In genomic region chr2:30578006-30578405, GRCm38 (mm10) we compare ENCODE assay signal across 26 mouse cellular contexts. TPM values are rescaled to one million over a fixed set of nuclear protein-coding genes. Genes with fewer than 3 reads are reported as not detected.
DNase-seq lines count a peak whose midpoint lies in the region; ATAC-seq and TF ChIP-seq lines count a peak whose summit lies in the region.
"Had no signal": no experiment of that assay in that cellular context is flagged by ENCODE, and none has a peak within 500 bp of the region (broad histone marks: within the 10 kb centered on the region; RNA-seq: fewer than 3 reads in every experiment).

No protein-coding gene starts in this region.

- 56% methylated on average over 2 of the region's 2 CpGs for WGBS in midbrain, embryonic 14.5 days

- H3K9ac ChIP-seq in ES-Bruce4 (ENCODE audit: low read depth, poor library complexity, severe bottlenecking) (peak overlapping the region; percentile 24; the same call in 1 of the 2 replicates), ES-E14 (ENCODE audit: insufficient read depth, low read depth, low read length, poor library complexity, severe bottlenecking) (peak overlapping the region; percentile 54; the same call in 1 of the 2 replicates)
- no peak overlapping the region for H3K9ac ChIP-seq in midbrain, embryonic 14.5 days (replicated peaks; ENCODE audit: low read length)
- H3K9ac ChIP-seq: embryonic facial prominence, embryonic 13.5 days; embryonic facial prominence, embryonic 15.5 days; forebrain, embryonic 12.5 days had no signal

- no peaks in the 10 kb centered on the region for H3K36me3 ChIP-seq in ES-Bruce4 (ENCODE audit: control insufficient read depth, insufficient read depth, low read length, poor library complexity, severe bottlenecking)
- H3K36me3 ChIP-seq in ES-E14 (ENCODE audit: control insufficient read depth, insufficient read depth, low read length, poor library complexity, severe bottlenecking): no peaks in the 10 kb centered on the region
- no peaks in the 10 kb centered on the region for H3K36me3 ChIP-seq in midbrain, embryonic 14.5 days (ENCODE audit: control insufficient read depth, insufficient read depth, low read length)
- H3K36me3 ChIP-seq: embryonic facial prominence, embryonic 13.5 days; embryonic facial prominence, embryonic 15.5 days; forebrain, embryonic 10.5 days; forebrain, embryonic 12.5 days had no signal

- H3K4me3 ChIP-seq in ES-Bruce4 (ENCODE audit: low read depth, low read length): peak overlapping the region; percentile 12; the same call in 1 of the 2 replicates
- H3K4me3 ChIP-seq in ES-E14 (ENCODE audit: insufficient read depth in 1 of 2, low read depth in 1 of 2, low read length in 2 of 2, poor library complexity in 1 of 2, severe bottlenecking in 1 of 2): peak overlapping the region; percentile 4 to 42; a peak in 3 of 4 replicates
- H3K4me3 ChIP-seq in midbrain, embryonic 14.5 days (replicated peaks; ENCODE audit: low read depth, low read length): no peak overlapping the region
- H3K4me3 ChIP-seq: embryonic facial prominence, embryonic 13.5 days; embryonic facial prominence, embryonic 15.5 days; erythroblast, embryonic 14.5 days; forebrain, embryonic 10.5 days; forebrain, embryonic 12.5 days had no signal

- ATAC-seq in midbrain, embryonic 14.5 days (ENCODE audit: low FRiP score, low TSS enrichment): no peak
- ATAC-seq: forebrain, embryonic 14.5 days; forebrain, embryonic 16.5 days had no signal

- H3K27ac ChIP-seq in ES-Bruce4 (ENCODE audit: insufficient read depth, low read length) (peak overlapping the region; percentile 7), ES-E14 (ENCODE audit: insufficient read depth, low read depth, low read length, poor library complexity, severe bottlenecking) (peak overlapping the region; percentile 56; the same call in 1 of the 2 replicates)
- H3K27ac ChIP-seq in midbrain, embryonic 14.5 days (replicated peaks; ENCODE audit: low read depth, low read length): no peak overlapping the region
- H3K27ac ChIP-seq: embryonic facial prominence, embryonic 13.5 days; embryonic facial prominence, embryonic 15.5 days; forebrain, embryonic 10.5 days; forebrain, embryonic 12.5 days had no signal

- peak; percentile 47; the same call in 1 of the 2 replicates for TF ChIP-seq EP300 in ES-Bruce4 (IDR thresholded peaks at IDR 0.05; ENCODE audit: insufficient read depth, low read depth, low read length)

- no peaks in the 10 kb centered on the region; the same call in 1 of the 2 replicates for H3K9me3 ChIP-seq in ES-Bruce4 (replicated peaks; ENCODE audit: control insufficient read depth, insufficient read depth, low read length, poor library complexity, severe bottlenecking)
- no peaks in the 10 kb centered on the region for H3K9me3 ChIP-seq in ES-E14 (ENCODE audit: control insufficient read depth, insufficient read depth, low read depth, low read length)
- H3K9me3 ChIP-seq in midbrain, embryonic 14.5 days (ENCODE audit: control insufficient read depth, low read length): peaks cover 10% of the 10 kb centered on the region; the same call in 1 of the 2 replicates
- H3K9me3 ChIP-seq: embryonic facial prominence, embryonic 13.5 days had no signal

- in situ Hi-C loops in ES-E14 (cut with MboI; ENCODE audit: low sequenced_read_pairs in 2 of 2, unreplicated experiment in 2 of 2): no loop called here

- no peak overlapping the region for H3K4me2 ChIP-seq in midbrain, embryonic 14.5 days (ENCODE audit: low read length)
- H3K4me2 ChIP-seq: embryonic facial prominence, embryonic 13.5 days; embryonic facial prominence, embryonic 15.5 days; forebrain, embryonic 12.5 days had no signal

- no peak for TF ChIP-seq CTCF in ES-Bruce4 (IDR thresholded peaks at IDR 0.05; ENCODE audit: low read depth, low read length)

- H3K4me1 ChIP-seq in ES-Bruce4 (ENCODE audit: control insufficient read depth, insufficient read depth, low read length): peaks cover 4% of the 10 kb centered on the region
- peaks cover 3 to 12% of the 10 kb centered on the region in 2 experiments; a peak in 2 of 4 replicates for H3K4me1 ChIP-seq in ES-E14 (ENCODE audit: control insufficient read depth in 2 of 2, insufficient read depth in 2 of 2, low read length in 2 of 2, poor library complexity in 1 of 2)
- no peaks in the 10 kb centered on the region for H3K4me1 ChIP-seq in midbrain, embryonic 14.5 days (ENCODE audit: control insufficient read depth, insufficient read depth, low read length)
- H3K4me1 ChIP-seq: embryonic facial prominence, embryonic 13.5 days; embryonic facial prominence, embryonic 15.5 days; forebrain, embryonic 12.5 days had no signal

- DNase-seq in ES-E14 (ENCODE audit: low read depth, low spot score): peak; percentile 34
- peak; percentile 73 for DNase-seq in ZHBTc4 (ENCODE audit: low read depth, low spot score)
- no peak for DNase-seq in urinary bladder, postnatal 14 days (ENCODE audit: low spot score)
- no peak for DNase-seq in layer of hippocampus, postnatal 25 days (ENCODE audit: extremely low spot score in 1 of 2, low spot score in 1 of 2)
- DNase-seq in midbrain, embryonic 14.5 days: no peak
- DNase-seq: adrenal gland, adult 2 months; adrenal gland, postnatal 10 days; adrenal gland, postnatal 25 days; cerebellum, adult 11 months; cerebellum, adult 18-20 months; cerebellum, adult 8-10 months; cerebellum, adult 9-11 months; cerebellum, postnatal 14 days; cerebellum, postnatal 36 days; embryo, embryonic 11 days had no signal

- no peaks in the 10 kb centered on the region for H3K27me3 ChIP-seq in ES-Bruce4 (ENCODE audit: control insufficient read depth, insufficient read depth, low read length, poor library complexity, severe bottlenecking)
- H3K27me3 ChIP-seq in midbrain, embryonic 14.5 days (ENCODE audit: control insufficient read depth, insufficient read depth, low read length): no peaks in the 10 kb centered on the region
- H3K27me3 ChIP-seq: embryonic facial prominence, embryonic 13.5 days; embryonic facial prominence, embryonic 15.5 days; forebrain, embryonic 12.5 days had no signal

- no peak for TF ChIP-seq POLR2A in ES-Bruce4 (IDR thresholded peaks at IDR 0.05; ENCODE audit: insufficient read depth, low read length)

TF ChIP-seq in ES-E14, 5 proteins besides CTCF, POLR2A, EP300 and RAD21:
- TF ChIP-seq ZC3H11A (IDR thresholded peaks at IDR 0.05; ENCODE audit: borderline replicate concordance, low read depth, low read length): no peak
- TF ChIP-seq CHD2 (IDR thresholded peaks at IDR 0.05; ENCODE audit: low read depth, low read length): no peak
- no peak for TF ChIP-seq ZNF384 (IDR thresholded peaks at IDR 0.05; ENCODE audit: low read depth, low read length)
- no peak for TF ChIP-seq MAFK (IDR thresholded peaks at IDR 0.05; ENCODE audit: insufficient read depth, low read depth, low read length)
- no peak for TF ChIP-seq HCFC1 (IDR thresholded peaks at IDR 0.05; ENCODE audit: borderline replicate concordance, insufficient read depth, low read length)

RNA-seq across cellular contexts. Expression of gene Cstad, which starts 16.8 kb away (rescaled TPM):
- 0.94 TPM in 1 of 2 replicates, not detected in the other for polyA plus RNA-seq in ES-Bruce4 (2011; ENCODE audit: insufficient read depth, insufficient read length, low read depth, missing spikeins)
- total RNA-seq in ES-E14 (2012; rRNA removed): 0.54 TPM in 1 of 2 replicates, not detected in the other
- 10 to 100 TPM in 1 of 2 experiments, 1 to 10 TPM in 1; 3.0 to 10.3 TPM for total RNA-seq in layer of hippocampus, postnatal 25 days (2021)
- polyA plus RNA-seq in midbrain, embryonic 14.5 days (2014; fragmentation: Nextera tagmentation; extraction: Ambion mirVana): 0.46 and 1.2 TPM in 2 replicates
- total RNA-seq: common myeloid progenitor, adult 5-6 weeks; MEL had no signal
- polyA plus RNA-seq: embryonic facial prominence, embryonic 11.5 days; erythroblast, embryonic 14.5 days had no signal

Comparison
In these comparisons a context has a peak if more than half of its experiments do, and no peak if none do; other contexts are left out.
1. DNase-seq: peak in ES-E14 (single experiment) and ZHBTc4 (single experiment); none in urinary bladder, postnatal 14 days (single experiment), layer of hippocampus, postnatal 25 days (0 of 2) and midbrain, embryonic 14.5 days (single experiment).